Mouse (Mus musculus): ENCODE measurements around the gene Olfr1259.
"Not testable (repeated sequence)": the region's sequence is repeated elsewhere in the genome, so short reads cannot be mapped to it uniquely, and the experiment has no call there.

Gene Olfr1259

DNA sequence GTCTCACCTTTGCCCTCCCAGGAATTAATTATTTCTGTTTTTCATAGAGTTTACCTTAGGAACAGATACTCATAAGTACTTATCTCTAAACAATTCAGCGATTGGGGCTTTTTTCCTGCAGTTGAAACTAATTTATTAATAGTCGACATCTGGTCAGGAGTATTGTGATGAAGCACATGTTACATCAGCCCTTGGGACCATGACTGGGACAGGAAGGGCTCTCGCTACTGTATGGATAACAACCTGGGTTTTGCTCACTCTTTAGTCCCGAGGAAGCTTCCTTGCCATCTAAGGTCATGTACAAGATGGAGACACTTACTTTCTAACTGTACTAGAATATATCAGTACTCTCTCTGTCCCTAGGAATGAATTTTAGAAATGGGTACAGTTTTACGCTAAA, at the start of gene Olfr1259:
Olfr1259 (minus strand) TSS at position 101 of the 400 bp plus-strand sequence.
- no peak for DNase-seq (ENCODE audit: low spot score in 2 of 2)

DNA sequence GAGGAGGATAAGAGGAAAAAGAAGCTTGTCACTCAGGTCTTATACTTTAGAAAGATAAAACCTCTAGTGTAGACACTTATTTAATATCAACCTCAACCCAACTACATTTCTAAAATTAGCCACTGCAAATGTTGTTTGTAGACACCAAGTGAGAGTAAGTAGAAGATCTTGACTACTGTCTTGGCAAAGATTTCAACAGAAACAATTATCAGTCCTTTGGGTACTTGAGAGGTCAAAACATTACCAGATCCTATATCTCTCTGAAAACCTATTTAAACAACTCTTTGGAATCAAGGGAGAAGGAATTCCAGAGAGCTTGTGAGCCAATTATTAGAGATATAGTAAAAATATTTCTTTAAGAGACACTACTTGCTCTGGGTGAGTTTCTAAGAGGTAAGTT, 42.5 kb upstream of the Olfr1259 start, which contains the start of gene Olfr1261:
Olfr1261 (plus strand) TSS at position 301 of the 400 bp plus-strand sequence.
- DNase-seq (ENCODE audit: low spot score in 2 of 2): no peak

DNA sequence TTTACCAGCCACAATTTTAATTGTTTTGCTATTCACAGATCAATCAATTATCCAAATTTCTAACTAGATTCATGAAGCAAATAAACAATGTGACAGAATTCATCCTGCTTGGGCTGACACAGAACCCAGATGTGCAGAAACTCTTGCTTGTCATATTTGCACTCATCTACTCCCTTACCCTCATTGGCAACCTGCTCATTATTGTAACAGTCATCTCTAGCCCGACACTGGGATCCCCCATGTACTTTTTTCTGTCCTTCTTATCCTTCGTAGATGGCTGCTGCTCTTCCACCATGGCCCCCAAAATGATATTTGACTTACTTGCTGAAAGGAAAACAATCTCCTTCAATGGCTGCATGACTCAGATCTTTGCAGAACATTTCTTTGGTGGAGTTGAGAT, 29.2 kb upstream of the Olfr1259 start:
- DNase-seq (ENCODE audit: low spot score in 2 of 2): no peak

DNA sequence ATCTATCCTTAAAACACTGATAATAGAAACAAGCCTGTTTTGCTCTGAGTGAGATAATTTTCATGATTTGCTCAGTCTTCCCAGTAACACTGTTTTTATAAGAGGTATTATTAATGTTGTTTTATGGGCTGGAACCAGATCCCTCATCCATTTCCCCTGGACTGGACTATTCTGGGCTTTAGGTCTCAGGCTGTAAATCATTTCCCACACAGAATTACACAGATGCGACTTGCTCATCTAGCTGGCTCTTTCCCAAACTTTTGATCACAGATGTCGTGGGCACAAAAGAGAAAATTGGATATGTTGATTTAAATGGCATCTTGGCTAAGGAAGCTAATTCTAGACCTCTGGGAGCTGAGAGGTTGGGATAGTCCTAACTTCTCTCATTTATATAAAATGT, 25.7 kb upstream of the Olfr1259 start, which contains the start of gene Olfr1260:
Olfr1260 (plus strand) TSS at position 157 of the 400 bp plus-strand sequence.
- DNase-seq (ENCODE audit: low spot score in 2 of 2): no peak

DNA sequence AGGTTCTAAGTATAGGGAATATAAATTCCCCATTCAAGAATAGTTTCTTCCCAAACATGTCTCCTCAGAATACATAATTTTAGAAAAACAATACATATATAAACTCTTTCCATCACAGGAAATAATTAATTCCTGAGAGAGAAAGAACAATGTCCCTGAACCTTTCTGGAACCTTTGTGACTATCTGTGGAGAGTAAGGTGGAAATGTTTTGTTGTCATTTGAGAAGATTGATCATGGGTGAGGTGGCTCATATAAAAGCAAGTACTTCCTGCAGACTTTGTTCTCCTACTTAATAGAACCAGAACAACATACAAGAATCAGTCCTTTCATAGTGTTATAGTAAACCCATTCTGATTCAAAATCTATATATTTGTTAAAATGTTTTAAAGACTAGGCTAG, 21.5 kb downstream of the Olfr1259 start, which contains the start of gene Olfr1258:
Olfr1258 (plus strand) TSS at position 301 of the 400 bp plus-strand sequence.
- no peak for DNase-seq (ENCODE audit: low spot score in 2 of 2)

DNA sequence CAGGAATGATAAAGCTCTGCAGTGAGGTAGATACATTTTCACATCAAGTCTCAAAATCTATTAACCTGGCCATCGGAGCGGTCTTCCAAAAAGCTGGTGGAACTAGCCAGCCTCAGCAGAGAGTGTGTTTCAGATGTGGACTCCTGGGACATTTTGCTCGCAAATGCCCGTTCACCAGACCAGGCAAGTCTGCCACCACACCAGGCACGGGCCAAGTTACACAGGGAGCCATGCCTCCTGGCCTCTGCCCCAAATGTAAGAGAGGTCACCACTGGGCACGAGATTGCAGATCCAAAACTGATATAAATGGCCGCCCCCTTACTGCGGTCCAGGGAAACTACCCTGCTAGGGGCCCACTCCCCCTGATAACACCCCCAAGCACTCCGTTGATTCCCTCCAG, 35.8 kb downstream of the Olfr1259 start:
- not testable (repeated sequence) for DNase-seq (ENCODE audit: low spot score in 2 of 2)
